Mouse (Mus musculus): ENCODE measurements around the gene Whrn. TPM values are rescaled to one million over a fixed set of nuclear protein-coding genes. Genes with fewer than 3 reads are reported as not detected.

Gene Whrn
- polyA plus RNA-seq, 1 experiment from 2014 or later, result 3.1 TPM

- no peaks in the 10 kb centered on the region for H3K9me3 ChIP-seq (ENCODE audit: control insufficient read depth, low read length)
- H3K27me3 ChIP-seq (replicated peaks; ENCODE audit: control insufficient read depth, insufficient read depth, low read length), result no peaks in the 10 kb centered on the region
- no peak overlapping the region for H3K4me2 ChIP-seq (ENCODE audit: low read length)
- H3K4me1 ChIP-seq (replicated peaks; ENCODE audit: control insufficient read depth, insufficient read depth, low read length), result no peaks in the 10 kb centered on the region
- H3K9ac ChIP-seq (ENCODE audit: low read length), result no peak overlapping the region
- no peak overlapping the region for H3K27ac ChIP-seq (ENCODE audit: low read depth)
- DNase-seq (ENCODE audit: low spot score), result no peak
- WGBS, result 76% methylated on average over 8 of the region's 8 CpGs
- H3K4me3 ChIP-seq (ENCODE audit: low read depth, low read length), result no peak overlapping the region
- ATAC-seq (replicated peaks; ENCODE audit: low FRiP score, low TSS enrichment, low read depth), result no peak
- H3K36me3 ChIP-seq (ENCODE audit: control insufficient read depth, insufficient read depth, low read length), result no peaks in the 10 kb centered on the region
Observed at GRCm38 (mm10) chr4:63525514-63525913, 29.7 kb upstream of the Whrn start.

- 74% methylated on average over 2 of the region's 2 CpGs for WGBS
- Histone ChIP-seq H3K9me3 (ENCODE audit: control insufficient read depth, low read length) (no peaks in the 10 kb centered on the region), H3K4me3 (ENCODE audit: low read depth, low read length) (no peak overlapping the region), H3K4me1 (replicated peaks; ENCODE audit: control insufficient read depth, insufficient read depth, low read length) (no peaks in the 10 kb centered on the region), H3K4me2 (ENCODE audit: low read length) (no peak overlapping the region), H3K36me3 (ENCODE audit: control insufficient read depth, insufficient read depth, low read length) (no peaks in the 10 kb centered on the region), H3K9ac (ENCODE audit: low read length) (no peak overlapping the region), H3K27me3 (replicated peaks; ENCODE audit: control insufficient read depth, insufficient read depth, low read length) (no peaks in the 10 kb centered on the region), H3K27ac (ENCODE audit: low read depth) (no peak overlapping the region)
- ATAC-seq (replicated peaks; ENCODE audit: low FRiP score, low TSS enrichment, low read depth) (no peak), DNase-seq (ENCODE audit: low spot score) (no peak)
Observed at GRCm38 (mm10) chr4:63521813-63522419, 26.1 kb upstream of the Whrn start.

GRCm38 (mm10) chr4:63515021-63515420, 19.2 kb upstream of the Whrn start:
- no peaks in the 10 kb centered on the region for H3K9me3 ChIP-seq (ENCODE audit: control insufficient read depth, low read length)
- no peaks in the 10 kb centered on the region for H3K27me3 ChIP-seq (replicated peaks; ENCODE audit: control insufficient read depth, insufficient read depth, low read length)
- H3K27ac ChIP-seq (ENCODE audit: low read depth), result no peak overlapping the region
- WGBS, result 78% methylated on average over 5 of the region's 5 CpGs
- no peaks in the 10 kb centered on the region for H3K4me1 ChIP-seq (replicated peaks; ENCODE audit: control insufficient read depth, insufficient read depth, low read length)
- no peak overlapping the region for H3K4me2 ChIP-seq (ENCODE audit: low read length)
- ATAC-seq (replicated peaks; ENCODE audit: low FRiP score, low TSS enrichment, low read depth) (no peak), DNase-seq (ENCODE audit: low spot score) (no peak)
- H3K4me3 ChIP-seq (ENCODE audit: low read depth, low read length), result no peak overlapping the region
- H3K9ac ChIP-seq (ENCODE audit: low read length), result no peak overlapping the region
- H3K36me3 ChIP-seq (ENCODE audit: control insufficient read depth, insufficient read depth, low read length), result no peaks in the 10 kb centered on the region

- no peak overlapping the region for H3K27ac ChIP-seq (ENCODE audit: low read depth)
- no peak overlapping the region for H3K4me2 ChIP-seq (ENCODE audit: low read length)
- WGBS, result 70% methylated on average over 4 of the region's 4 CpGs
- ATAC-seq (replicated peaks; ENCODE audit: low FRiP score, low TSS enrichment, low read depth) (no peak), DNase-seq (ENCODE audit: low spot score) (no peak)
- H3K4me1 ChIP-seq (replicated peaks; ENCODE audit: control insufficient read depth, insufficient read depth, low read length), result no peaks in the 10 kb centered on the region
- H3K36me3 ChIP-seq (ENCODE audit: control insufficient read depth, insufficient read depth, low read length), result no peaks in the 10 kb centered on the region
- H3K9ac ChIP-seq (ENCODE audit: low read length), result no peak overlapping the region
- H3K27me3 ChIP-seq (replicated peaks; ENCODE audit: control insufficient read depth, insufficient read depth, low read length), result no peaks in the 10 kb centered on the region
- no peaks in the 10 kb centered on the region for H3K9me3 ChIP-seq (ENCODE audit: control insufficient read depth, low read length)
- no peak overlapping the region for H3K4me3 ChIP-seq (ENCODE audit: low read depth, low read length)
Observed at GRCm38 (mm10) chr4:63514454-63514984, 18.7 kb upstream of the Whrn start.

GRCm38 (mm10) chr4:63512921-63513320, 17.1 kb upstream of the Whrn start:
- ATAC-seq (replicated peaks; ENCODE audit: low FRiP score, low TSS enrichment, low read depth) (no peak), DNase-seq (ENCODE audit: low spot score) (no peak)
- H3K4me2 ChIP-seq (ENCODE audit: low read length), result no peak overlapping the region
- H3K9me3 ChIP-seq (ENCODE audit: control insufficient read depth, low read length), result no peaks in the 10 kb centered on the region
- WGBS, result 87% methylated on average over 2 of the region's 2 CpGs
- no peaks in the 10 kb centered on the region for H3K36me3 ChIP-seq (ENCODE audit: control insufficient read depth, insufficient read depth, low read length)
- H3K27me3 ChIP-seq (replicated peaks; ENCODE audit: control insufficient read depth, insufficient read depth, low read length), result no peaks in the 10 kb centered on the region
- H3K27ac ChIP-seq (ENCODE audit: low read depth), result no peak overlapping the region
- H3K9ac ChIP-seq (ENCODE audit: low read length), result no peak overlapping the region
- no peak overlapping the region for H3K4me3 ChIP-seq (ENCODE audit: low read depth, low read length)
- no peaks in the 10 kb centered on the region for H3K4me1 ChIP-seq (replicated peaks; ENCODE audit: control insufficient read depth, insufficient read depth, low read length)

GRCm38 (mm10) chr4:63508232-63508631, 12.4 kb upstream of the Whrn start:
- 31% methylated on average over 4 of the region's 4 CpGs for WGBS
- H3K9ac ChIP-seq (ENCODE audit: low read length), result no peak overlapping the region
- ATAC-seq (replicated peaks; ENCODE audit: low FRiP score, low TSS enrichment, low read depth) (no peak), DNase-seq (ENCODE audit: low spot score) (peak; percentile 74)
- no peaks in the 10 kb centered on the region for H3K9me3 ChIP-seq (ENCODE audit: control insufficient read depth, low read length)
- H3K4me2 ChIP-seq (ENCODE audit: low read length), result no peak overlapping the region
- H3K4me3 ChIP-seq (ENCODE audit: low read depth, low read length), result no peak overlapping the region
- H3K27me3 ChIP-seq (replicated peaks; ENCODE audit: control insufficient read depth, insufficient read depth, low read length), result no peaks in the 10 kb centered on the region
- H3K36me3 ChIP-seq (ENCODE audit: control insufficient read depth, insufficient read depth, low read length), result no peaks in the 10 kb centered on the region
- no peaks in the 10 kb centered on the region for H3K4me1 ChIP-seq (replicated peaks; ENCODE audit: control insufficient read depth, insufficient read depth, low read length)
- H3K27ac ChIP-seq (ENCODE audit: low read depth), result no peak overlapping the region

GRCm38 (mm10) chr4:63507478-63507877, 11.7 kb upstream of the Whrn start:
- Histone ChIP-seq H3K27me3 (replicated peaks; ENCODE audit: control insufficient read depth, insufficient read depth, low read length) (no peaks in the 10 kb centered on the region), H3K4me3 (ENCODE audit: low read depth, low read length) (no peak overlapping the region), H3K4me1 (replicated peaks; ENCODE audit: control insufficient read depth, insufficient read depth, low read length) (no peaks in the 10 kb centered on the region), H3K36me3 (ENCODE audit: control insufficient read depth, insufficient read depth, low read length) (no peaks in the 10 kb centered on the region), H3K9me3 (ENCODE audit: control insufficient read depth, low read length) (no peaks in the 10 kb centered on the region), H3K4me2 (ENCODE audit: low read length) (no peak overlapping the region), H3K9ac (ENCODE audit: low read length) (no peak overlapping the region), H3K27ac (ENCODE audit: low read depth) (no peak overlapping the region)
- 79% methylated on average over 5 of the region's 5 CpGs for WGBS
- ATAC-seq (replicated peaks; ENCODE audit: low FRiP score, low TSS enrichment, low read depth) (no peak), DNase-seq (ENCODE audit: low spot score) (no peak)

- Histone ChIP-seq H3K27ac (ENCODE audit: low read depth) (no peak overlapping the region), H3K27me3 (replicated peaks; ENCODE audit: control insufficient read depth, insufficient read depth, low read length) (no peaks in the 10 kb centered on the region), H3K9me3 (ENCODE audit: control insufficient read depth, low read length) (no peaks in the 10 kb centered on the region), H3K9ac (ENCODE audit: low read length) (no peak overlapping the region), H3K4me3 (ENCODE audit: low read depth, low read length) (no peak overlapping the region), H3K4me2 (ENCODE audit: low read length) (no peak overlapping the region), H3K4me1 (replicated peaks; ENCODE audit: control insufficient read depth, insufficient read depth, low read length) (no peaks in the 10 kb centered on the region), H3K36me3 (ENCODE audit: control insufficient read depth, insufficient read depth, low read length) (no peaks in the 10 kb centered on the region)
- ATAC-seq (replicated peaks; ENCODE audit: low FRiP score, low TSS enrichment, low read depth), result no peak
- no peak for DNase-seq (ENCODE audit: low spot score)
- 71% methylated on average over 5 of the region's 5 CpGs for WGBS
Observed at GRCm38 (mm10) chr4:63503949-63504348, 8.2 kb upstream of the Whrn start.

- Histone ChIP-seq H3K4me1 (replicated peaks; ENCODE audit: control insufficient read depth, insufficient read depth, low read length) (0 out of 2 replicates have a peak, but pooled peaks cover 4% of the 10 kb centered on the region), H3K27me3 (replicated peaks; ENCODE audit: control insufficient read depth, insufficient read depth, low read length) (no peaks in the 10 kb centered on the region), H3K4me2 (ENCODE audit: low read length) (no peak overlapping the region), H3K9ac (ENCODE audit: low read length) (no peak overlapping the region), H3K9me3 (ENCODE audit: control insufficient read depth, low read length) (no peaks in the 10 kb centered on the region), H3K4me3 (ENCODE audit: low read depth, low read length) (no peak overlapping the region), H3K36me3 (ENCODE audit: control insufficient read depth, insufficient read depth, low read length) (no peaks in the 10 kb centered on the region), H3K27ac (ENCODE audit: low read depth) (no peak overlapping the region)
- ATAC-seq (replicated peaks; ENCODE audit: low FRiP score, low TSS enrichment, low read depth) (no peak), DNase-seq (ENCODE audit: low spot score) (no peak)
- WGBS, result 66% methylated on average over 5 of the region's 5 CpGs
Observed at GRCm38 (mm10) chr4:63501050-63501449, 5.3 kb upstream of the Whrn start.

Data from intestine, embryonic 14.5 days (tissue).